Mouse (Mus musculus): ENCODE results near the gene Slc11a1.

- TF ChIP-seq POLR2A (IDR thresholded peaks at IDR 0.05; ENCODE audit: control insufficient read depth in 1 of 2, insufficient read depth in 1 of 2, low read depth in 1 of 2, low read length in 2 of 2, poor library complexity in 1 of 2) (no peak), MAZ (IDR thresholded peaks at IDR 0.05; ENCODE audit: low read depth, low read length) (no peak), CTCF (IDR thresholded peaks at IDR 0.05 in 2 of 3, conservative IDR thresholded peaks at IDR 0.05 in 1 of 3; ENCODE audit: control insufficient read depth in 1 of 3, insufficient read depth in 1 of 3, low read depth in 2 of 3, low read length in 3 of 3, poor library complexity in 1 of 3, severe bottlenecking in 1 of 3) (no peak), BHLHE40 (IDR thresholded peaks at IDR 0.05; ENCODE audit: borderline replicate concordance, low read depth, low read length) (no peak), KAT2A (conservative IDR thresholded peaks at IDR 0.05; ENCODE audit: low read depth, low read length) (no peak), HCFC1 (IDR thresholded peaks at IDR 0.05; ENCODE audit: low read depth, low read length) (no peak), MYC (IDR thresholded peaks at IDR 0.05; ENCODE audit: low read depth, low read length) (no peak), MAX (IDR thresholded peaks at IDR 0.05; ENCODE audit: low read length) (no peak)
These were observed 11.6 kb upstream of the Slc11a1 start for GRCm38 (mm10) chr1:74363437-74363836.
